Mouse (Mus musculus) Patski (cell line): ENCODE data around the gene Kmt2c. TPM values are rescaled to one million over a fixed set of nuclear protein-coding genes. Genes with fewer than 3 reads are reported as not detected.
"Not testable (repeated sequence)": the region's sequence is repeated elsewhere in the genome, so short reads cannot be mapped to it uniquely, and the experiment has no call there.

ENCODE experiments used
- ATAC-seq: fragments of 100-300 bp; one replicate; pipeline ENCODE4 v1.8.0; 2021
- CTCF ChIA-PET: fragments of 350-600 bp; sonication (Branson Sonifier 250); formaldehyde crosslinking; loops from one replicate; lab custom pipeline; 2022; ENCODE audit warnings: inconsistent platforms; lab: Charles Lee
- POLR2A ChIA-PET: fragments of 350-600 bp; sonication (Branson Sonifier 250); formaldehyde crosslinking; loops from one replicate; lab custom pipeline; 2022; ENCODE audit warnings: antibody characterized with exemption, inconsistent platforms; lab: Charles Lee
- DNase-seq: peaks from one replicate; pipeline ENCODE4 v3.0.0-alpha.2; 2011; ENCODE audit warnings: low read depth, low spot score
- H3K27me3 ChIP-seq: fragments of 371-371 bp; one replicate; pipeline ENCODE4 v1.5.1; 2021
- CTCF ChIP-seq: fragments of 100-300 bp; IDR thresholded peaks from one replicate; pipeline ENCODE4 v1.5.1; 2021
- in situ Hi-C: fragments of 300-500 bp; cut with MboI; formaldehyde crosslinking; loops from 3 replicates; pipeline ENCODE4 v1.11.1; 2018; ENCODE audit warnings: low pct_unique_long_range_greater_than_20kb, mixed read lengths
- polyA plus RNA-seq: library from polyadenylated mRNA; unstranded; gene quantifications from one replicate; pipeline ENCODE4 v1.2.3, GENCODE M21; 2021

The Kmt2c gene
- polyA plus RNA-seq, 1 experiment from 2014 or later, result 18.1 TPM

DNA sequence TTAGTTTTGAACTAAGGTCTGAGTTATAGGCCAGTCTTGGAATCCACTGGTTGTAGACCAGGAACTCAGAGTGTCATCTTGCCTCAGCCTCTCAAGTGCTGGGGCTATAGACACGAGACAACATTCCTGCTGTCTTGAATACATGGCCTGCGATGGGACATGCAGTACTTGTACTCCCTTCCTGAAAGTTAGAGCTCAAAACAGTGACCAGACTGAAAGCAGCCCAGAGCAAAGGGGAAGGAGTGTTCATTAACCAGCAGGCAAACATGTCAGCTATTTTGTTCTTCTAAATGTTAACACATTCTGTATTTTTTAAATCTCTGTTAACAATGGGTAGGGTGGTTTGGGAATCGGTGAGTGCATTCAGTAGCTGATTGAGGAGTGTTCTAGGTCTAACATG is 251.5 kb downstream of the Kmt2c start:
- TF ChIP-seq CTCF, result no peak
- in situ Hi-C loops, result no loop called here
- ATAC-seq (no peak), DNase-seq (no peak)
- ChIA-PET CTCF (interaction anchor here (1.2 to 1.7 kb wide), 3 partner anchors 9 to 23 kb away, joined by 3 to 4 read pairs (median 4); no protein-coding TSS in a partner anchor), POLR2A (interaction anchor here (1.2 kb wide), 1 partner anchor 10 kb away, joined by 4 read pairs; no protein-coding TSS in a partner anchor)
- no peaks in the 10 kb centered on the region for H3K27me3 ChIP-seq

DNA sequence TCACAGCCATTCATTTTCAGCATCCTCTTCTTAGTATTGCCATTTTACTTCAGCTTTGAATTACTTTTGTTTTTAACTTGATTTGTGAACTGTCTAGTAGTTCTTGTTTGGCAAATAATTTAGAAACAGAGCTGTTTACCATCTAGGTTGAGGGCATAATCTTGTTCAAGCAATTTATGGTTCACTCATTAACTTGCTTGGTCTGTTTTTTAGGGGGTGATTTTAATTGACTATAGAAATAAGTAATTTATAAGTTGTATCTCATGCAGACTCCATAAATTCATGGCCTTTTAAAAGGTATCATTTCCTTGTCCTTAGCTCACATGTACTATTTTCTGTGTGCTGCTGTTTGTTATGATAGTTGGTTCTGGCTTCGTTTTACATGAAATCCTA is 252.1 kb downstream of the Kmt2c start:
- ChIA-PET CTCF (interaction anchor here (0.8 to 1.7 kb wide), 3 partner anchors 15 to 24 kb away, joined by 4 read pairs; no protein-coding TSS in a partner anchor), POLR2A (interaction anchor here (1.1 to 1.2 kb wide), 2 partner anchors 10 to 19 kb away, joined by 3 to 4 read pairs; no protein-coding TSS in a partner anchor)
- no peaks in the 10 kb centered on the region for H3K27me3 ChIP-seq
- DNase-seq (no peak), ATAC-seq (no peak)
- no peak for TF ChIP-seq CTCF
- in situ Hi-C loops, result no loop called here

DNA sequence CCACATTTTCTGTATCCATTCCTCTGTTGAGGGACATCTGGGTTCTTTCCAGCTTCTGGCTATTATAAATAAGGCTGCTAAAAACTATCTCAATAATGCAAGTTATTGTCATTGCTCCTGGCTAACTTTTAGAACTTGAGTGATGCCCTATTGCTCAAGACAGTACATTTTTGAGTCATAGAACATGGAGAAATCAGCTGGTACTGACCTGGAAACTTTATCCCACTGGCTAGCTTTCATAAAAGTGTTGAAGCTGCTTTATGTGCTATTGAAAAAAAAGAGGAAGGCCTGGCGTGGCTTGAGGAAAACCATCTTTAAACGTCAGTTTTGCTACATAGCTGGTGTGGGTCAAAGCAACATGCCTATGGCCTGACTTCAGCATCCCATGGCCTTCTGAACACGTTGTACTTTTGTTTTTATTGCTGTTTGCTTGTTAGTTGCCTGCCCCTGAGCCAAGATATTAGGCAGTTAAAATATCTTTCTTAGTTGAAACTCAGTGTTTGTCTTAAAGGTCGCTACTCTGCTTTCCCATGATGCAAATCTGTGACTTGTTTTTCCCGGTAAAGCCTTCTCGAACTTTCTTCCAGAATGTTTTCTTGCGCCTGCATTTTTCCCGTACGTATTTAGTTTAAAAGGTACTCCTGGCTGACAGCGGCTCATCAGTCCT is 252.6 kb downstream of the Kmt2c start:
- in situ Hi-C loops, result no loop called here
- ATAC-seq (no peak), DNase-seq (no peak)
- CTCF ChIA-PET, result interaction anchor here (0.8 to 1.2 kb wide), 2 partner anchors 16 to 17 kb away, joined by 4 read pairs; no protein-coding TSS in a partner anchor
- H3K27me3 ChIP-seq, result no peaks in the 10 kb centered on the region
- no peak for TF ChIP-seq CTCF
- POLR2A ChIA-PET, result interaction anchor here (1.1 kb wide), 1 partner anchor 18 kb away, joined by 3 read pairs; no protein-coding TSS in a partner anchor

- in situ Hi-C loops, result no loop called here
- H3K27me3 ChIP-seq, result no peaks in the 10 kb centered on the region
- CTCF ChIA-PET, result interaction anchor here (1.5 kb wide), 1 partner anchor 18 kb away, joined by 3 read pairs; no protein-coding TSS in a partner anchor
- ATAC-seq (no peak), DNase-seq (no peak)
- TF ChIP-seq CTCF, result no peak
- POLR2A ChIA-PET, result no interaction called here
These were observed 255.5 kb downstream of the Kmt2c start for GRCm38 (mm10) chr5:25243101-25243500.

DNA sequence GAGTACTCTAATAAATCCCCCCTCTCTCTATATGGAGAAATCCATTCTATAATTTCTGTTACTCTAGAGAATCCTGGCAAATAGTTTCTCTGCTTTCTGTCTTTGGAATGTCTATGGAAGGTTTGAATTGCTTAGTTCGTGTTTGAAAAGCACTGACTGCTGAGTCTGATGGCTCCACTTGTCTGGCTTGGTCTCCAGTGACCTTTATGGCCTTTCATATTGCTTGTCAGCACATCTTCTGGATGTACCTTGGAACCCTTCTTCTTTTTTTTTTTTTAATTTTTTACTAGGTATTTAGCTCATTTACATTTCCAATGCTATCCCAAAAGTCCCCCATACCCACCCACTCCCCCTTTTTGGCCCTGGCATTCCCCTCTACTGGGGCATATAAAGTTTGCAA is 274.2 kb downstream of the Kmt2c start:
- CTCF ChIA-PET, result interaction anchor here (1.5 kb wide), 1 partner anchor 18 kb away, joined by 3 read pairs; no protein-coding TSS in a partner anchor
- ATAC-seq, POLR2A ChIA-PET, H3K27me3 ChIP-seq, DNase-seq, in situ Hi-C loops: not testable (repeated sequence)

DNA sequence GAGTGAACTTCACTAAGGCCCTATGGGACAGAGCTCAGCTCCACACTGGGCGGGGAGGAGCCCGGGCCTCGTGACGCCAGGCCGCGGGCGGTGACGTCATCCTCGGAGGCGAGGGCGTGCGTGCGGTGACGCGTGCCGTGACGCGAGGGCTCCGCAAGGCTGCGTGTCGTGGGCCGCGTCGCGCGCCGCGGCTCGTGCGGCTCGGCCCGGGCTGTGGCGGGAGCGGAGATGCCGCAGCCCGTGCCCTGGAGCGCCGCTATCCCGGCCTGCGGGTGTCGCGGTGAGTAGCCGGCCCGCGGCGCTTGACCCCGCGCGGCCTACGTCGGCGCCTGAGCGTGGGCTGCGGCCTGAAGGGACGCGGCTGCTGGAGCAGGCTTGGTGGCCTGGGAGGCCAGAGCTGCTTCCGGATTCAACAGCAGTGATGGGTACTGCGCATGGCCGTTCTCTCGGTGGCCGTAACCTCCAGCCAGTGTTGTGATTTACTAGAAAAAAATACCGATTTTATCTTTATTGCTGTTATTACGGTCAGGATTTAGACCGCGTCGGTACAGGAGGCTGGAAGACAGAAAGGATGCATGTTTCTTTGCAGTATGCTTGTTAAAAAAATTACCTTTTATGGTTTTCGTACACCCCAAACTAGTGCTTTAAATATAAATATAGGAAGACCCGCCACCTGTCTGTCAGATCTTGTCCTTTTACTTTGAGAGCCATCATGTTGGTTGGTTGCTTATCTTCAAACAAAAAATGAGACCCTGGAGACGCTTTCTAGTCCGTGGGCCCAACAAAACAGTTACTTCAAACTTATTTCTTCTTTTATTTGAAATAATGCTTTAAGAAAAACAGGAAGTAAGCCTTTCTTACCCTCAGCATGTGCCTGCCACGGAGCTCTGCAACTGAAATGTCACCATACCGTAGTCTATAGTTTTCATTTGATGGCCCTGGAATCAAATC is 275.6 kb downstream of the Kmt2c start, which contains the start of gene E130116L18Rik:
TSS of gene E130116L18Rik (minus strand) at position 402 of the 951 bp plus-strand sequence.
- ChIA-PET CTCF (no interaction called here), POLR2A (no interaction called here)
- no peaks in the 10 kb centered on the region for H3K27me3 ChIP-seq
- DNase-seq, result no peak
- ATAC-seq, result peak; percentile 93
- in situ Hi-C loops, result no loop called here
- TF ChIP-seq CTCF, result peak; percentile 13

Other genes with a start within 250 kb of the Kmt2c start
- gene Cct8l1, start 17.3 kb upstream of the Kmt2c start, polyA plus RNA-seq, result not detected
- 6.8 TPM for gene Xrcc2, start 207.0 kb upstream of the Kmt2c start, polyA plus RNA-seq